Mouse (Mus musculus) liver, embryonic 15.5 days (tissue): Measurements from ENCODE around the gene Olfm4. TPM values are rescaled to one million over a fixed set of nuclear protein-coding genes. Genes with fewer than 3 reads are reported as not detected.

ENCODE experiments used
- ATAC-seq: fragments of 200-750 bp; cut with Nextera tagmentation; 2 replicates; pipeline ENCODE4 v1.8.0; 2017; ENCODE audit warnings: moderate number of reproducible peaks, mild to moderate bottlenecking, moderate library complexity; ENCODE audit not compliant: insufficient read depth
- H3K27ac ChIP-seq: fragments of 300-500 bp; sonication (generic); replicated peaks from 2 replicates; pipeline ENCODE4 v1.5.1; 2015; ENCODE audit warnings: mild to moderate bottlenecking, inconsistent platforms
- H3K27me3 ChIP-seq: fragments of 300-500 bp; sonication (generic); 2 replicates; pipeline ENCODE4 v1.6.1; 2015; ENCODE audit warnings: mild to moderate bottlenecking, inconsistent platforms
- H3K36me3 ChIP-seq: fragments of 300-500 bp; sonication (generic); replicated peaks from 2 replicates; pipeline ENCODE4 v1.6.1; 2015; ENCODE audit warnings: moderate library complexity, mild to moderate bottlenecking, inconsistent platforms
- H3K4me1 ChIP-seq: fragments of 300-500 bp; sonication (generic); replicated peaks from 2 replicates; pipeline ENCODE4 v1.6.1; 2015; ENCODE audit warnings: inconsistent platforms
- H3K4me2 ChIP-seq: fragments of 300-500 bp; sonication (generic); 2 replicates; pipeline ENCODE4 v1.6.1; 2015; ENCODE audit warnings: moderate library complexity, mild to moderate bottlenecking, inconsistent platforms
- H3K4me3 ChIP-seq: fragments of 300-500 bp; sonication (generic); replicated peaks from 2 replicates; pipeline ENCODE4 v1.5.1; 2015; ENCODE audit warnings: mild to moderate bottlenecking, inconsistent platforms
- H3K9ac ChIP-seq: fragments of 300-500 bp; sonication (generic); 2 replicates; pipeline ENCODE4 v1.6.1; 2015; ENCODE audit warnings: moderate library complexity, mild to moderate bottlenecking, inconsistent platforms
- H3K9me3 ChIP-seq: fragments of 300-500 bp; sonication (generic); replicated peaks from 2 replicates; pipeline ENCODE4 v1.6.1; 2016; ENCODE audit warnings: inconsistent platforms
- WGBS: fragments of 180-500 bp; shearing (Covaris S2); methylation state at CpG from one replicate; pipeline ENCODE4 v1.1.7; 2015; ENCODE audit warnings: mixed read lengths; ENCODE audit not compliant: insufficient replicate concordance; 5-methylcytosine and 5-hydroxymethylcytosine counted together
- polyA plus RNA-seq: library from polyadenylated mRNA; unstranded; fragments of >200 nt; fragmentation: Nextera tagmentation; extraction: Ambion mirVana; gene quantifications from 2 replicates; pipeline ENCODE4 v1.2.1, GENCODE M21; 2015

Gene Olfm4
- polyA plus RNA-seq, 1 experiment from 2014 or later, result 36.0 TPM

GRCm38 (mm10) chr14:79985137-79985670 is 1.3 kb downstream of the Olfm4 start:
- Histone ChIP-seq H3K4me2 (no peak overlapping the region), H3K4me1 (no peaks in the 10 kb centered on the region; the same call in 1 of the 2 replicates), H3K4me3 (no peak overlapping the region), H3K27ac (no peak overlapping the region), H3K27me3 (no peaks in the 10 kb centered on the region), H3K9me3 (no peaks in the 10 kb centered on the region), H3K36me3 (no peaks in the 10 kb centered on the region), H3K9ac (no peak overlapping the region)
- no peak for ATAC-seq
- 54% methylated on average over 7 of the region's 7 CpGs for WGBS

- no peaks in the 10 kb centered on the region; the same call in 1 of the 2 replicates for H3K4me1 ChIP-seq
- H3K36me3 ChIP-seq, result no peaks in the 10 kb centered on the region
- H3K4me2 ChIP-seq, result no peak overlapping the region
- no peaks in the 10 kb centered on the region for H3K27me3 ChIP-seq
- H3K4me3 ChIP-seq, result no peak overlapping the region
- H3K9ac ChIP-seq, result no peak overlapping the region
- 62% methylated on average over 2 of the region's 2 CpGs for WGBS
- no peak overlapping the region for H3K27ac ChIP-seq
- no peak for ATAC-seq
- no peaks in the 10 kb centered on the region for H3K9me3 ChIP-seq
Measured at GRCm38 (mm10) chr14:79985696-79986095, 1.8 kb downstream of the Olfm4 start.

- Histone ChIP-seq H3K9ac (no peak overlapping the region), H3K27me3 (no peaks in the 10 kb centered on the region), H3K4me3 (no peak overlapping the region), H3K4me1 (no peaks in the 10 kb centered on the region; the same call in 1 of the 2 replicates), H3K4me2 (no peak overlapping the region), H3K36me3 (no peaks in the 10 kb centered on the region), H3K9me3 (no peaks in the 10 kb centered on the region), H3K27ac (no peak overlapping the region)
- WGBS, result 53% methylated on average over 8 of the region's 8 CpGs
- ATAC-seq, result no peak
Measured at GRCm38 (mm10) chr14:79986831-79987230, 3.0 kb downstream of the Olfm4 start.

- 49% methylated on average over 4 of the region's 4 CpGs for WGBS
- Histone ChIP-seq H3K27ac (no peak overlapping the region), H3K4me1 (no peaks in the 10 kb centered on the region; the same call in 1 of the 2 replicates), H3K36me3 (no peaks in the 10 kb centered on the region), H3K9me3 (no peaks in the 10 kb centered on the region), H3K4me2 (no peak overlapping the region), H3K4me3 (no peak overlapping the region), H3K9ac (no peak overlapping the region), H3K27me3 (no peaks in the 10 kb centered on the region)
- no peak for ATAC-seq
Measured at GRCm38 (mm10) chr14:79989785-79990184, 5.9 kb downstream of the Olfm4 start.

GRCm38 (mm10) chr14:79990547-79990946 is 6.7 kb downstream of the Olfm4 start:
- Histone ChIP-seq H3K9me3 (no peaks in the 10 kb centered on the region), H3K4me3 (no peak overlapping the region), H3K4me1 (no peaks in the 10 kb centered on the region; the same call in 1 of the 2 replicates), H3K36me3 (no peaks in the 10 kb centered on the region), H3K27ac (no peak overlapping the region), H3K4me2 (no peak overlapping the region), H3K27me3 (no peaks in the 10 kb centered on the region), H3K9ac (no peak overlapping the region)
- no peak for ATAC-seq
- 52% methylated on average over 5 of the region's 5 CpGs for WGBS

GRCm38 (mm10) chr14:79997534-79997933 is 13.7 kb downstream of the Olfm4 start:
- WGBS, result 67% methylated on average over 4 of the region's 4 CpGs
- Histone ChIP-seq H3K4me1 (no peaks in the 10 kb centered on the region), H3K4me2 (no peak overlapping the region), H3K9me3 (no peaks in the 10 kb centered on the region), H3K36me3 (no peaks in the 10 kb centered on the region), H3K27ac (no peak overlapping the region), H3K9ac (no peak overlapping the region), H3K4me3 (no peak overlapping the region), H3K27me3 (no peaks in the 10 kb centered on the region)
- ATAC-seq, result no peak

GRCm38 (mm10) chr14:80000110-80000531 is 16.2 kb downstream of the Olfm4 start:
- H3K4me3 ChIP-seq, result no peak overlapping the region
- 27% methylated on average over 8 of the region's 8 CpGs for WGBS
- no peaks in the 10 kb centered on the region for H3K4me1 ChIP-seq
- no peak for ATAC-seq
- H3K36me3 ChIP-seq, result no peaks in the 10 kb centered on the region
- H3K9ac ChIP-seq, result no peak overlapping the region
- H3K4me2 ChIP-seq, result no peak overlapping the region
- no peaks in the 10 kb centered on the region for H3K9me3 ChIP-seq
- no peak overlapping the region for H3K27ac ChIP-seq
- no peaks in the 10 kb centered on the region for H3K27me3 ChIP-seq

GRCm38 (mm10) chr14:80007686-80008085 is 23.8 kb downstream of the Olfm4 start:
- H3K4me1 ChIP-seq, result no peaks in the 10 kb centered on the region
- H3K27ac ChIP-seq, result no peak overlapping the region
- no peaks in the 10 kb centered on the region for H3K27me3 ChIP-seq
- 58% methylated on average over 3 of the region's 3 CpGs for WGBS
- no peak for ATAC-seq
- no peaks in the 10 kb centered on the region for H3K9me3 ChIP-seq
- no peaks in the 10 kb centered on the region for H3K36me3 ChIP-seq
- no peak overlapping the region for H3K4me2 ChIP-seq
- H3K4me3 ChIP-seq, result no peak overlapping the region
- H3K9ac ChIP-seq, result no peak overlapping the region

GRCm38 (mm10) chr14:80010426-80010825 is 26.5 kb downstream of the Olfm4 start:
- WGBS, result 64% methylated on average over 3 of the region's 3 CpGs
- Histone ChIP-seq H3K27ac (no peak overlapping the region), H3K4me1 (no peaks in the 10 kb centered on the region), H3K9ac (no peak overlapping the region), H3K9me3 (no peaks in the 10 kb centered on the region), H3K4me2 (no peak overlapping the region), H3K36me3 (no peaks in the 10 kb centered on the region), H3K4me3 (no peak overlapping the region), H3K27me3 (no peaks in the 10 kb centered on the region)
- no peak for ATAC-seq

- H3K9me3 ChIP-seq, result no peaks in the 10 kb centered on the region
- H3K9ac ChIP-seq, result no peak overlapping the region
- no peak overlapping the region for H3K4me2 ChIP-seq
- no peak overlapping the region for H3K27ac ChIP-seq
- no peaks in the 10 kb centered on the region for H3K4me1 ChIP-seq
- no peaks in the 10 kb centered on the region for H3K36me3 ChIP-seq
- WGBS, result 57% methylated on average over 6 of the region's 6 CpGs
- ATAC-seq, result no peak
- H3K27me3 ChIP-seq, result no peaks in the 10 kb centered on the region
- no peak overlapping the region for H3K4me3 ChIP-seq
Measured at GRCm38 (mm10) chr14:80014966-80015365, 31.1 kb downstream of the Olfm4 start.

GRCm38 (mm10) chr14:80016112-80016511 is 32.2 kb downstream of the Olfm4 start:
- Histone ChIP-seq H3K9ac (no peak overlapping the region), H3K27ac (no peak overlapping the region), H3K9me3 (no peaks in the 10 kb centered on the region), H3K4me2 (no peak overlapping the region), H3K27me3 (no peaks in the 10 kb centered on the region), H3K36me3 (no peaks in the 10 kb centered on the region), H3K4me3 (no peak overlapping the region), H3K4me1 (no peaks in the 10 kb centered on the region)
- no peak for ATAC-seq

- 50% methylated on average over 6 of the region's 6 CpGs for WGBS
- H3K27ac ChIP-seq, result no peak overlapping the region
- no peaks in the 10 kb centered on the region for H3K27me3 ChIP-seq
- no peaks in the 10 kb centered on the region; the same call in 1 of the 2 replicates for H3K9me3 ChIP-seq
- H3K4me3 ChIP-seq, result no peak overlapping the region
- H3K4me2 ChIP-seq, result no peak overlapping the region
- H3K4me1 ChIP-seq, result no peaks in the 10 kb centered on the region
- no peaks in the 10 kb centered on the region for H3K36me3 ChIP-seq
- no peak overlapping the region for H3K9ac ChIP-seq
- ATAC-seq, result no peak
Measured at GRCm38 (mm10) chr14:80026078-80026477, 42.2 kb downstream of the Olfm4 start.
